Mouse (Mus musculus): ENCODE measurements around the gene Ranbp17. TPM values are rescaled to one million over a fixed set of nuclear protein-coding genes. Genes with fewer than 3 reads are reported as not detected.

Ranbp17 gene
- total RNA-seq, 1 experiment from 2014 or later = 3.3 TPM

- no peak for DNase-seq
Measured at GRCm38 (mm10) chr11:33232056-33232455, 281.5 kb downstream of the Ranbp17 start.

- DNase-seq = no peak
Measured at GRCm38 (mm10) chr11:33228186-33228585, 285.4 kb downstream of the Ranbp17 start.

DNA sequence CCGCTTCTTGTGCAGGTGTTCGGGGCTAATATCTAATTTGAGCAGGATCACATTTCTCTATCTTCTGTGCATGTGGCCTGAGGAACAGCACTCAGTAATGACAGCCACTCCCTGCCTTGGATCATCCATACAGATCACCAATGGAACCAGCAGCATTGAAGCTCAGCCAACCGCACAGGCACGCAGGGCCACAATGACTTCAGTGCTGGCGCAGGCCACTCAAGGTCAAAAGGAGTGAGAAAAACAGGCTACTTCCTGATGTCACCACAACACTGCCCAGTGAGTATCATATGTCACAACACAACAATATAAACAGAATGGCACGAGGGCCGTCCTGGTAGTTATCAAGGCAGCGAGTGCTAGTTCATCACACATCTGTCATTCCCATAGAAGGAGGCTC, 287.0 kb downstream of the Ranbp17 start:
- peak; percentile 56 for DNase-seq

DNA sequence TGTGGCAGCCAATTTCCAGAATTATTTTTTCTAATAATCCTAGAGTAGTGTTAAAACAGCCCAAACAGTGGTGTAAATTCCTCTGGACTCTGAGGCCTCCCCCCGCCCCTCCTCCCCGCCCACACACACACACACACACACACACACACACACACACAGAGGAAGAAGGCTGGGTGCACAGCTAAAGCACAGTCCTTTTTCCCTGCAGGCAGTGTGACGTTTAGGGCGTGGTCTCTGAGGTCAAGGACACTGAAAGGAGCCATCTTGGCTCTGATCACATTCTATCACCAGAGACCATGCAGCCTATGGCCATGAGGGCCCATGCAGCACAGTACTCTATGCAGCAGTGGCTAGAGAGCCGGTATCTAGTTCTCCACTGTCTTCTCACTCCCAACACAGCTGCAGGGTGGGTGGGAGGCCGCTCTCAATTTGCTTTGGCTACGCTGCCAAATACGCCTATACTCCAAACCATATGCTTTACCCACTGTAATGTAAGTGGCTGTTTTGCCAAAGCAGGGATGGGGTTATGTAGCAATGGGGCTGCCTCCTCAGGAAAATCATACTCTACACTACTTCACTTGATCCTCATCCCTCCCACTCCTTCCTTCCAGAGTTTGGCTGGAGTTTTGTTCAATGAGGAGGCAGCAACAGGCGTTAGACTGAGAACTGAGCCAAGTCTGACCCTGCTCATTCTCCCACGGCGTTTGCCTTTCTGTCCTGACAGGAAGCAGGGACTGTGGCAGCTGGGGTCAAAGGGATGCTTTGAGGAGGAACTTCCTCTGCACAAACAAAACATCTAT, 291.8 kb downstream of the Ranbp17 start:
- no peak for DNase-seq

DNA sequence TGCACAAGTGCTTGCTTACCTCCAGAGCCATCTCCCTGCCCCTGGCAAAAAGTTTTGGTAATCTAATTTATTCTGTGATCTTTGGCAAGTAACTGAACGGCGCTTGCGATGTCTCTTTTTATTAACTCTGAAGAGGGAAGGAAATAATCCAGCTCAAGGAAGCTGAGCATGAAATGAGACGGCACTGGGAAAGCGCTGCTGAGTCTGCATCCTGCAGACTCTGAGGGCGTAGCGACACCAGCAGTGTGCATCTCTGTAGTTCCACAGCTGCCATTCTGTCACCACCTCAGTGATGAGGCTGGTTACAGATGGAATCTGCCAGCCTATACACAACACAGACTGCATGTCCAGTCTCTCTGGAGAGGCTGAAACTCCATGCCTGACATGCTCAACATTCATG, 292.8 kb downstream of the Ranbp17 start:
- DNase-seq = no peak

DNA sequence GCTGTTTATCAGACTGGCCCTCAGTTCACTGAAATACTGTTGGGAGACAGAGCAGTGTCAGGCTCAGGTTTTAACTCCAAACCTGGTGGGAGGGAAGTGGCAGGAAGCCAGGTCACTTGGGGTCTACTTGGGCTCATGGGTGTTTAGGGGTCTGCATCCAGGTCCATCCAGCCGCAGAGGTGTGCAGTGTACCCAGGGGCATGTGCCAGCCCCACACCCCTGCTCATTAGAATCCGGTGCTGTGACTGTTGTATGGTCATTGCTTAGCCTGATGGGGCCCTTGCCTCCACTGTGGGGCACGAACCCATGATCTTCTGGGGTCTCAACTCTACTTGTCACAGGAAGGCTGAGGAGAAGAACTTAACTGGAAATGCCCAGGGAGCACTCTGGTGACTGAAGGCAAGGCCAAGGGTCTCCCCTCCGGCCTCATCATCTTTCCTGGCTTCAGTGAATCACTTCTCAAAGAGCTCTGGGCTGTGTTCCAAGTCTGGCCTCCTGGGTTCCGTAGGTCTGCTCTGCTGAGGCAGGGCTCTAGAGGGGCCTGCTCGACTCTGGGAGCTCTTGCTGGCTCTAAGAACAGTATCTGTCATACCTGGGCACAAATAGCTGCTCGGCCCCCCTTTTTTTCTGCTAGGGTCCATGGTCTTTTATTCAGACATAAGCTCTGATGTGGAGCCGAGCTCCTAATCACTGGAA, 296.0 kb downstream of the Ranbp17 start:
- peak; percentile 56 for DNase-seq

- no peak for DNase-seq
Measured at GRCm38 (mm10) chr11:33207411-33207810, 306.1 kb downstream of the Ranbp17 start.

DNA sequence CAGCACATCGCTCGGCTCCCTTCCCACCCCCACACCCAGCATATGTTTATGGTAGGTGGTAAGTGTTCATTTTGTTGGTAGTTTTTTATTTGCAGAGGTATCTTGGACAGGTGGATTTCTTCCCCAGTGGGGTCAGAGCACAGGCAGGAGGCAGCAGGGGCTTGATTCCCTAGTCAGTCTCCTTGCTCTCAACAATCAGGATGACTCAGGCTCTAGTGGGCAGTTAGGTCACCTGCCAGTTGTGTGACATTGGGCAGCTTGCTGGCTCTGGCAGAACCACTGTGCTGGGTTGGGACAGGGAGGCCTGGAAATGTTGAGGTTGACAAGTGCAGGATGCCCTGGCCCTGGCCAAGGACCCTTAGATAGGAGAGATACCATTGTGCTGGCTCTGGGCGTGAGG, 308.6 kb downstream of the Ranbp17 start:
- DNase-seq = no peak

- peak; percentile 4 for DNase-seq
Measured at GRCm38 (mm10) chr11:33204329-33204705, 309.2 kb downstream of the Ranbp17 start.

- DNase-seq = peak; percentile 40
Measured at GRCm38 (mm10) chr11:33203383-33204328, 309.9 kb downstream of the Ranbp17 start, which contains the start of gene Tlx3. Gene Tlx3, minus strand, starts transcription at chr11:33203589.

DNA sequence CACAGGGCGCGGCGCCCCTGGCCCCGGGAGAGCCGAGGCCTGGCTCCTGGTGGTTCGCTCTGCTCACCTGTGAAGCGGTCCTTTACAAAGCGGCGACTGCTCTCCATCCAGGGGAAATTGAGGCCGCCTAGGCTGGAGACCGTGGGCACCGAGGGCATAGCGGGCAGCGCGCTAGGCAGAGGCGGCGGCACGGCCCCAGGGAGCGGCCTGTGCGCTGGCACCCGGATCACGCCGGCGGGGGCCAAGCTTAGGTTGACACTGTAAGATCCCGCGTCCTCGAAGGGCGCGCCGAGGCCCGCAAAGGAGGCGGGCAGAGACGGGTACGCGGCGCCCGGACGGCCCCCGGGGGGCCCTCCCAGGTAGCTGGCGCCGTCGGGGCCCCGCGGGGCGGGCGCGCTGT, 310.6 kb downstream of the Ranbp17 start:
- DNase-seq = peak; percentile 11

GRCm38 (mm10) chr11:33202296-33202695, 311.2 kb downstream of the Ranbp17 start:
- DNase-seq = peak; percentile 11

GRCm38 (mm10) chr11:33201626-33202010, 311.9 kb downstream of the Ranbp17 start:
- no peak for DNase-seq

DNA sequence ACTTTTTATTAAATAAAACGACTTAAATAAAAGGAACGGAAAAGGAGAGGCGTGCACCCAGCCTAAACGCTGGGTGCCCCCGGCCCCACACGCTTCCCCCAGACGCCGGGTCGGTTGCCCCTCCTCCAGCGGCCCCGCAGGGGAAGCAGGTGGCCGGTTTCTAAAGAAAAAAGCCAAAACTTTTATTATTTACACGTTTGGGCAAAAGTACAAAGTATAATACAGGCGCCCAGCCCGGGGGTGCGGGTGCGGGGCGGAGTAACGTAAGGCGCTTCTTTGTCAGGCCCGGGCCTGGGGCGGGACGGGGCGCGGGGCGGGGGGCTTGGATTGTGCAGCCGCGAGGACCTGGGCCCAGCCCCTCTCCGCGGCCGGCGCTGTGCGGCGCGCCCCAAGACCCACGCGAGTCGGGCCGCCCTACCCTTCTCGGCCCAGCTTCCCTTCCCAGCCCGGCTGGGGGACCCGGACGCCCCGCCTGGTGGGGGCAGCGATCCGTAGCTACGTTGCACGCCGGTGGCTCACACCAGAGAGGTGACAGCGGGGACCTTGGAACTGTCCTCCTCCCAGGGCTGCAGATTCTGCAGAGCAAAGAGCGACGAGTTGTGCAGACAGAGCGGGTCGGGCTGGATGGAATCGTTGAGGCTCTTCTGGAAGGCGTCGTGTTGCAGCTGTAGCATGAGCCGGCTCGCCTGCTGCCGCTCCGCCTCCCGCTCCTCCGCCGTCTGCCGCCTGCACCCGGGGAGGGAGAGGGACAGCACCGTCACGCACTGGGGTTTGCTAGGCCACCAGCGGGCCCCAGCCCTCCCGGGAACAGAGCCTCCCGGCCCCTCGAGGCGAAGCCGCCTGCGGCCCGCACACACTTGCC, 312.6 kb downstream of the Ranbp17 start:
- peak; percentile 44 for DNase-seq

DNA sequence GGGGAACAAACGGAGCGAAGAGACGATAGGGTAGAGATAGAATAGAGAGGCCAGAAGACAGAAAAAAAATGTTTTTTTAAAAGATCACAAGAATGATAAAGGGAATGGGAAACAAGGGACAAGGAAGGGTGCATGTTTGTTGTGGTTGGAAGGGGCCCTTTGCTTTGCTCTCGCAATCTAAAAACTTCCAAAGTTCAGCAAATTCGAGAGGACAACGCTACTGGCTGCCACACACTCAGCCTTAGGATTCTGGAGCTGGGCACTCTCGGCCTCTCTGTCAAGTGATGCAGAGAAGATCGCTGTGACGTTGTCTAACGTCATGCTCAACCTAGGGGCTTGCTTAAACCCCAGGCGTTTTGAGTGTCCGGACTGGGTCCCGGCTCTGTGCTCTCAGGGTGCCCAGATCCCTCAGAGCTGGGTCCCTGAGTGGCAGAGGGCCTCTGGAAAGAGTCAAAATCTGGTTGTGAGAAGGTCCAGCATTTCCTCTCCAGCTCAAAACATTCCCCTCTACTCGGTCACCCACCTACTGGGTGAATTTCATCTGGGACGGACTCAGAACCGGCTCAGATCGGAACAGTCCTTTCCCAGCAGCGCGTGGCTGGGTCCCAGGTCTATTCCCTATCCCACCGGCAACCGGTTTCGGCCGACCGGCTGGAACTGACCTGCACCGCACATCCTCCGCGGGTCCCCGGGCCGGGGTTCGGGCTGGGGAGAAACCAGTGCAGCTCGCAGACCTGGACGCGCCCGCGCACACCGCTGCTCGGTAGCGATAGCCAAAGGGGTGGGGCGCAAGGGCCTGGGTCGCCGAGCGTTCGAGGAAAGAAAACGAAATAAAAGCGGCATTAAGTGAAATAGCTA, 313.4 kb downstream of the Ranbp17 start:
- DNase-seq = peak; percentile 22

- DNase-seq = peak; percentile 7
Measured at GRCm38 (mm10) chr11:33199117-33199514, 314.4 kb downstream of the Ranbp17 start.

DNA sequence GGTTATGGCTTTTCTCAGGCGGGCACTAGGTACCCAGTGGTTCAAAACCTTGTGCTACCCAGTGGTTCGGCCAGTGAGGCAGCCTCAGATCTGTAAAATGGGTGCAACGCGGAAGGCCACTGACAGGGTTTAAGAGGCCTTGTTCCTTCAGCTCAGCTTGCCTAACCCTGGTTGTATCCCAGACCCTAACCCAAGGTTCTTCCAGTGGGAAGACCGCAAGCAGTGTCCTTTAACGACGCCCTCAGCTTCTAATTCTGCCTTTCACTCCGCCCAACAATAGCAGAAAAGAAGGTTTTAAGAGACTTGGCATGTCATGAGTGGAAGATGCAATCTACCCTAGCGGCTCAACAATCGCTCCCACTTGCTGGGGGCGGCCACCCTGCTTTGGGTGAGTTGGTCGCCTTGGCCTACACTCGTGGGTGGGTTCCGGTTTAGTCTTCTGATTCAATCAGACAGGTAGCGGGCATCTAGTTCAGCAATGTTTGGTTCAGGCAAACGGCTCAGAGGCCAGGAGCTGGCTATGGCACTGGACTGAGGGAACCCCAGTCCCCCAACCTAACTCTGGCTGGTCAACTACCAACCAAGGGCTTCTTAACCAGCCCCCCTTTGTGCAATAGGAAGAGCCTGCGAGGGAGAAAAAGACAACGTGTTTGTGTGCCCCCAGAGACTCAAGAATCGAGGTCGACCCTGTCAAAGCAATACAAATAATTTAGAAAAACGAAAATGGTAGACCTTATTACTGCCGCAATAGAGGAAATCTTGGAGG, 315.0 kb downstream of the Ranbp17 start:
- DNase-seq = no peak

DNA sequence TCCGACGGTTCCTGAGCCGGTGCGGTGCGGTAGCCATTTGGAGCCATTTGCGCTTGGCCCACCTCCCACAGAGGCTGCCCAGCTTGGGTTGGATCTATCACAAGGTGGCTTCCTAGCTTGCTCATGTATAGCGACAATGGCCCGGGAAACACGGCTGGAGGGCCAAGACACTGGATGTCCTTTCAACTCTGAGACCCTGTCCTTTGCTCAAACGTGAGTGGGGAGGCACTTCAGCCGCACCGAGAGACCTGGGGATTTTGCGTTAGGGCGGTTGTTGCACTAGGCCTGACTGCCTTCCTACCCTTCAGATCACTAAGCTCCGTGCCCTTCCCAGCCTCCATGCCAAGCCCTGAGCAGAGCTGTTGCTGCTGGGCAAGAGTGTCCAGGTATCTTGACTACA, 315.9 kb downstream of the Ranbp17 start:
- no peak for DNase-seq

DNA sequence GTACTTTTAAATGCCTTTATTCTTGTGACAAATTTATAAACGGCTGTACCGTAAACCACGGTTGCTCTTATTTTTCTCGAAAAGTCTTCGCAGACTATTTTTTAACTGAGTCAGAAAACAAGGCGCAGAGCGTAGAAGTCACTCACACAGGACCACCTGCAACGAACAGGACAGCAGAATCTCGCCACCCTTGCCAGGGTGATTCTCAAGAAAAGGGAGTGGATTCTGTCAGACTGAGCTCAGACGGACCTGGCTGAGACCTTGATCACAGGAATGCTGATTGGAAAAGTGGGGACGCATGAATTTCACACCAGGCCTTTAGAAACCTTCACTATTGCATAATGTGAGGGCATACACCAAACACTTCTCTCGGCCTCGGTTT, 316.4 kb downstream of the Ranbp17 start:
- DNase-seq = no peak
